Mouse (Mus musculus): ENCODE results near the gene 4930444G20Rik.
"Not testable (repeated sequence)": the region's sequence is repeated elsewhere in the genome, so short reads cannot be mapped to it uniquely, and the experiment has no call there.

The 4930444G20Rik gene

GRCm38 (mm10) chr10:22067979-22068378, at the start of gene 4930444G20Rik:
Gene 4930444G20Rik (minus strand): TSS chr10:22068079.
- not testable (repeated sequence) for DNase-seq

- DNase-seq, result no peak
These were observed 6.7 kb upstream of the 4930444G20Rik start for GRCm38 (mm10) chr10:22074531-22074930.

- DNase-seq, result peak in 1 of 2 experiments; percentile 18
These were observed 4.9 kb upstream of the 4930444G20Rik start for GRCm38 (mm10) chr10:22072739-22073138.

- DNase-seq, result no peak
These were observed 2.7 kb upstream of the 4930444G20Rik start for GRCm38 (mm10) chr10:22070576-22070975.

GRCm38 (mm10) chr10:22070168-22070567, 2.3 kb upstream of the 4930444G20Rik start:
- no peak for DNase-seq

GRCm38 (mm10) chr10:22059415-22059814, 8.5 kb downstream of the 4930444G20Rik start:
- no peak for DNase-seq

GRCm38 (mm10) chr10:22059026-22059325, 8.9 kb downstream of the 4930444G20Rik start:
- no peak for DNase-seq

GRCm38 (mm10) chr10:22058218-22059025, 9.5 kb downstream of the 4930444G20Rik start:
- peak; percentile 89 to 95 for DNase-seq

GRCm38 (mm10) chr10:22055308-22055707, 12.6 kb downstream of the 4930444G20Rik start:
- DNase-seq, result no peak

GRCm38 (mm10) chr10:22036256-22036655, 31.6 kb downstream of the 4930444G20Rik start:
- DNase-seq, result peak in 1 of 2 experiments; percentile 56

GRCm38 (mm10) chr10:22034303-22034702, 33.6 kb downstream of the 4930444G20Rik start:
- DNase-seq, result peak in 1 of 2 experiments; percentile 19

- no peak for DNase-seq
These were observed 49.3 kb downstream of the 4930444G20Rik start for GRCm38 (mm10) chr10:22018618-22019017.

GRCm38 (mm10) chr10:22017469-22018159, 50.3 kb downstream of the 4930444G20Rik start:
- no peak for DNase-seq
